Mouse (Mus musculus) lung, postnatal 25 days (tissue): ENCODE measurements at regions not wholly inside any gene's neighbourhood (a gene's known extent, or its start where the extent isn't known, plus 50 kb on each side); places are given as distances from the start of the nearest gene placed in this dataset.
A peak's percentile ranks its signal among the peaks of the same experiment; 100 is the strongest.

Source experiments
- DNase-seq: peaks from one replicate; pipeline ENCODE4 v3.0.0; 2022; ENCODE audit warnings: low spot score

- DNase-seq = no peak
Measured at GRCm38 (mm10) chr13:113536306-113536705, 82.1 kb downstream of the Snx18 start.

- no peak for DNase-seq
Measured at GRCm38 (mm10) chr13:113534664-113535455, 83.5 kb downstream of the Snx18 start.

GRCm38 (mm10) chr13:113533884-113534445 is 84.4 kb downstream of the Snx18 start:
- DNase-seq = no peak

GRCm38 (mm10) chr13:113526997-113527396 is 91.4 kb downstream of the Snx18 start:
- no peak for DNase-seq

- DNase-seq = no peak
Measured at GRCm38 (mm10) chr13:113523503-113523902, 94.9 kb downstream of the Snx18 start.

- no peak for DNase-seq
Measured at GRCm38 (mm10) chr13:113518144-113518543, 100.2 kb downstream of the Snx18 start.

- DNase-seq = no peak
Measured at GRCm38 (mm10) chr13:113516102-113516501, 102.3 kb downstream of the Snx18 start.

GRCm38 (mm10) chr13:113515162-113515600 is 103.2 kb downstream of the Snx18 start:
- peak; percentile 39 for DNase-seq

GRCm38 (mm10) chr13:113509403-113510185 is 108.8 kb downstream of the Snx18 start:
- peak; percentile 85 for DNase-seq

GRCm38 (mm10) chr13:113508124-113508728 is 110.1 kb downstream of the Snx18 start:
- no peak for DNase-seq

- no peak for DNase-seq
Measured at GRCm38 (mm10) chr13:113502528-113502927, 115.8 kb downstream of the Snx18 start.

GRCm38 (mm10) chr13:113502059-113502458 is 116.3 kb downstream of the Snx18 start:
- DNase-seq = no peak

- no peak for DNase-seq
Measured at GRCm38 (mm10) chr13:113500373-113500990, 117.9 kb downstream of the Snx18 start.

- no peak for DNase-seq
Measured at GRCm38 (mm10) chr13:113499079-113499710, 119.2 kb downstream of the Snx18 start.

- peak; percentile 77 for DNase-seq
Measured at GRCm38 (mm10) chr13:113495595-113496285, 122.6 kb downstream of the Snx18 start.

GRCm38 (mm10) chr13:113495136-113495535 is 123.2 kb downstream of the Snx18 start:
- DNase-seq = no peak

- no peak for DNase-seq
Measured at GRCm38 (mm10) chr13:113494688-113495087, 123.7 kb downstream of the Snx18 start.

GRCm38 (mm10) chr13:113489951-113490822 is 128.2 kb downstream of the Snx18 start:
- no peak for DNase-seq

GRCm38 (mm10) chr13:113486368-113486955 is 131.9 kb downstream of the Snx18 start:
- no peak for DNase-seq
